15 mouse cellular contexts compared by ENCODE assay signal in the genomic region with DNA sequence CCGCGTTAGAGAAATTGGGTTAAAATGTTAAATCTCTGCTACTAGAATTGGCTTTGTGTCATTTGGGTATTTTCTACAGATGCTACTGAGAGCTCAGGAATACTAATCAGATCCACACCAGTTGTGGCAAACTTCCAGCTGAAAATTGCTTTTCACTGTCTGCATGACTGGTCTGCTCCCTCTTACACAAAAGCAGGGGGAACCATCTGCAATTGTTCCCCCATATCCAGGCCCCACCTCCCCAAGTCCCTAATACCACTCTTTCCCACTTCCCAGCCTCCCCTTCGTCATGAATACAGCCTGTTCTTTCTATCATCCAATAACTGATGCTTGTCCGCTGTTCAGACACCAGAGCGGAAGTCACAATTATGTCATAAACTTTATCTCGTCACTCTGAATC. TPM values are rescaled to one million over a fixed set of nuclear protein-coding genes. Genes with fewer than 3 reads are reported as not detected.
A peak's percentile ranks its signal among the peaks of the same experiment; 100 is the strongest.
DNase-seq lines count a peak whose midpoint lies in the region; ATAC-seq and TF ChIP-seq lines count a peak whose summit lies in the region.
"Had no signal": no experiment of that assay in that cellular context is flagged by ENCODE, and none has a peak within 500 bp of the region (broad histone marks: within the 10 kb centered on the region; RNA-seq: fewer than 3 reads in every experiment).

No protein-coding gene starts in this region.

- no peak overlapping the region for H3K4me2 ChIP-seq in forebrain, embryonic 12.5 days
- H3K4me2 ChIP-seq in limb, embryonic 13.5 days (replicated peaks): no peak overlapping the region
- H3K4me2 ChIP-seq in forebrain, embryonic 14.5 days (ENCODE audit: low read length): 0 out of 2 replicates have a peak overlapping the region, but pooled peaks have one; percentile 1
- no peak overlapping the region for H3K4me2 ChIP-seq in midbrain, postnatal 0 days (ENCODE audit: low read depth, low read length, poor library complexity, severe bottlenecking)
- H3K4me2 ChIP-seq: liver, embryonic 13.5 days had no signal

- 0 out of 2 replicates have a peak overlapping the region, but pooled peaks have one; percentile 11 for H3K27ac ChIP-seq in forebrain, embryonic 12.5 days
- no peak overlapping the region for H3K27ac ChIP-seq in forebrain, embryonic 10.5 days
- peak overlapping the region; percentile 59 for H3K27ac ChIP-seq in limb, embryonic 13.5 days
- no peak overlapping the region for H3K27ac ChIP-seq in limb, embryonic 10.5 days
- H3K27ac ChIP-seq in forebrain, embryonic 14.5 days (ENCODE audit: low read depth, low read length): peak overlapping the region; percentile 39; the same call in 1 of the 2 replicates
- H3K27ac ChIP-seq in midbrain, postnatal 0 days (ENCODE audit: low read depth, low read length): no peak overlapping the region
- H3K27ac ChIP-seq: kidney, postnatal 0 days; liver, embryonic 13.5 days had no signal

- TF ChIP-seq CTCF in midbrain, postnatal 0 days (IDR thresholded peaks at IDR 0.05): no peak

- no peak overlapping the region for H3K4me3 ChIP-seq in forebrain, embryonic 12.5 days (replicated peaks)
- no peak overlapping the region for H3K4me3 ChIP-seq in forebrain, embryonic 10.5 days
- H3K4me3 ChIP-seq in limb, embryonic 13.5 days: no peak overlapping the region
- no peak overlapping the region for H3K4me3 ChIP-seq in limb, embryonic 10.5 days
- no peak overlapping the region for H3K4me3 ChIP-seq in forebrain, embryonic 14.5 days (ENCODE audit: low read depth, low read length)
- no peak overlapping the region for H3K4me3 ChIP-seq in midbrain, postnatal 0 days (ENCODE audit: low read depth, low read length)
- H3K4me3 ChIP-seq: liver, embryonic 13.5 days had no signal

- H3K36me3 ChIP-seq in forebrain, embryonic 12.5 days (replicated peaks): no peaks in the 10 kb centered on the region
- no peaks in the 10 kb centered on the region for H3K36me3 ChIP-seq in forebrain, embryonic 10.5 days (replicated peaks)
- H3K36me3 ChIP-seq in limb, embryonic 13.5 days: no peaks in the 10 kb centered on the region
- H3K36me3 ChIP-seq in limb, embryonic 10.5 days: no peaks in the 10 kb centered on the region
- no peaks in the 10 kb centered on the region for H3K36me3 ChIP-seq in forebrain, embryonic 14.5 days (ENCODE audit: control insufficient read depth, insufficient read depth, low read length)
- H3K36me3 ChIP-seq in midbrain, postnatal 0 days (ENCODE audit: insufficient read depth, low read length): no peaks in the 10 kb centered on the region
- H3K36me3 ChIP-seq: liver, embryonic 13.5 days had no signal

- H3K27me3 ChIP-seq in forebrain, embryonic 12.5 days: no peaks in the 10 kb centered on the region
- no peaks in the 10 kb centered on the region for H3K27me3 ChIP-seq in forebrain, embryonic 10.5 days (ENCODE audit: poor library complexity, severe bottlenecking)
- no peaks in the 10 kb centered on the region for H3K27me3 ChIP-seq in limb, embryonic 13.5 days
- H3K27me3 ChIP-seq in limb, embryonic 10.5 days (ENCODE audit: low read depth, poor library complexity, severe bottlenecking): no peaks in the 10 kb centered on the region
- H3K27me3 ChIP-seq in forebrain, embryonic 14.5 days (replicated peaks; ENCODE audit: control insufficient read depth, insufficient read depth, low read length): no peaks in the 10 kb centered on the region
- H3K27me3 ChIP-seq in midbrain, postnatal 0 days (ENCODE audit: insufficient read depth, low read length): no peaks in the 10 kb centered on the region
- H3K27me3 ChIP-seq: liver, embryonic 13.5 days had no signal

- no peaks in the 10 kb centered on the region for H3K9me3 ChIP-seq in forebrain, embryonic 12.5 days
- no peaks in the 10 kb centered on the region for H3K9me3 ChIP-seq in forebrain, embryonic 10.5 days
- no peaks in the 10 kb centered on the region for H3K9me3 ChIP-seq in limb, embryonic 13.5 days
- H3K9me3 ChIP-seq in limb, embryonic 10.5 days (replicated peaks): no peaks in the 10 kb centered on the region
- no peaks in the 10 kb centered on the region for H3K9me3 ChIP-seq in forebrain, embryonic 14.5 days (replicated peaks; ENCODE audit: control insufficient read depth, low read length)
- no peaks in the 10 kb centered on the region for H3K9me3 ChIP-seq in midbrain, postnatal 0 days (ENCODE audit: low read length)
- H3K9me3 ChIP-seq: liver, embryonic 13.5 days had no signal

- no peak overlapping the region for H3K9ac ChIP-seq in forebrain, embryonic 12.5 days
- no peak overlapping the region for H3K9ac ChIP-seq in limb, embryonic 13.5 days
- H3K9ac ChIP-seq in forebrain, embryonic 14.5 days (ENCODE audit: low read length): no peak overlapping the region
- H3K9ac ChIP-seq in midbrain, postnatal 0 days (replicated peaks; ENCODE audit: low read length, poor library complexity, severe bottlenecking): no peak overlapping the region
- H3K9ac ChIP-seq: liver, embryonic 13.5 days had no signal

- no peak; the same call in 1 of the 2 replicates for ATAC-seq in forebrain, embryonic 12.5 days (ENCODE audit: low FRiP score)
- no peak for ATAC-seq in limb, embryonic 13.5 days (ENCODE audit: low FRiP score, low read depth)
- peak; percentile 86; the same call in 1 of the 2 replicates for ATAC-seq in forebrain, embryonic 14.5 days
- ATAC-seq in midbrain, postnatal 0 days (ENCODE audit: low FRiP score): no peak

- WGBS in forebrain, embryonic 12.5 days: 70% methylated on average over 6 of the region's 6 CpGs
- WGBS in forebrain, embryonic 10.5 days: 89% methylated on average over 6 of the region's 6 CpGs
- WGBS in limb, embryonic 13.5 days: 75% methylated on average over 6 of the region's 6 CpGs
- WGBS in limb, embryonic 10.5 days: 87% methylated on average over 6 of the region's 6 CpGs
- 43% methylated on average over 6 of the region's 6 CpGs for WGBS in forebrain, embryonic 14.5 days
- 59% methylated on average over 6 of the region's 6 CpGs for WGBS in midbrain, postnatal 0 days

- no peak for DNase-seq in forebrain, embryonic 10.5 days (ENCODE audit: extremely low spot score, low spot score)
- no peak for DNase-seq in limb, embryonic 10.5 days (ENCODE audit: low spot score)
- peak; percentile 84 for DNase-seq in forebrain, embryonic 14.5 days (ENCODE audit: low spot score)
- DNase-seq in midbrain, postnatal 0 days (ENCODE audit: low spot score): peak; percentile 67
- DNase-seq in embryo, embryonic 10 days (ENCODE audit: low spot score): no peak
- no peak for DNase-seq in natural killer cell, adult 2 months (ENCODE audit: low spot score in 2 of 2)
- DNase-seq: cerebellum, postnatal 36 days; liver, embryonic 13.5 days; lung, postnatal 36 days; thymus, adult 2 months had no signal

- peaks cover 11% of the 10 kb centered on the region for H3K4me1 ChIP-seq in forebrain, embryonic 12.5 days
- peaks cover 22% of the 10 kb centered on the region for H3K4me1 ChIP-seq in forebrain, embryonic 10.5 days
- H3K4me1 ChIP-seq in limb, embryonic 13.5 days: peaks cover 13% of the 10 kb centered on the region; the same call in 1 of the 2 replicates
- H3K4me1 ChIP-seq in limb, embryonic 10.5 days: no peaks in the 10 kb centered on the region
- peaks cover 14% of the 10 kb centered on the region for H3K4me1 ChIP-seq in forebrain, embryonic 14.5 days (ENCODE audit: control insufficient read depth, insufficient read depth, low read length)
- peaks cover 8% of the 10 kb centered on the region; the same call in 1 of the 2 replicates for H3K4me1 ChIP-seq in midbrain, postnatal 0 days (ENCODE audit: insufficient read depth, low read length)
- H3K4me1 ChIP-seq: liver, embryonic 13.5 days had no signal

RNA-seq across cellular contexts. Expression of gene Dclk1, which starts 27.8 kb away (rescaled TPM):
- polyA plus RNA-seq in forebrain, embryonic 12.5 days (2016; fragmentation: Nextera tagmentation; extraction: Ambion mirVana): 148 and 156 TPM in 2 replicates
- 40.3 and 47.6 TPM in 2 replicates for polyA plus RNA-seq in forebrain, embryonic 10.5 days (2016; fragmentation: Nextera tagmentation; extraction: Ambion mirVana)
- 73.5 and 84.6 TPM in 2 replicates for polyA plus RNA-seq in limb, embryonic 13.5 days (2015; fragmentation: Nextera tagmentation; extraction: Ambion mirVana)
- 17.2 and 30.2 TPM in 2 replicates for polyA plus RNA-seq in limb, embryonic 10.5 days (2016; fragmentation: Nextera tagmentation; extraction: Ambion mirVana)
- polyA plus RNA-seq in forebrain, embryonic 14.5 days (2014; fragmentation: Nextera tagmentation; extraction: Ambion mirVana): 140 and 192 TPM in 2 replicates
- 307 and 371 TPM in 2 replicates for total RNA-seq in midbrain, postnatal 0 days (2014; rRNA removed)
- 206 and 219 TPM in 2 replicates for polyA plus RNA-seq in midbrain, postnatal 0 days (2015; fragmentation: Nextera tagmentation; extraction: Ambion mirVana)
- total RNA-seq: hematopoietic stem cell, adult 5-6 weeks had no signal

RNA-seq across cellular contexts. Expression of gene Sohlh2, which starts 32.6 kb away (rescaled TPM):
- not detected in 2 replicates for polyA plus RNA-seq in forebrain, embryonic 12.5 days (2016; fragmentation: Nextera tagmentation; extraction: Ambion mirVana)
- polyA plus RNA-seq in forebrain, embryonic 10.5 days (2016; fragmentation: Nextera tagmentation; extraction: Ambion mirVana): not detected in 2 replicates
- polyA plus RNA-seq in limb, embryonic 13.5 days (2015; fragmentation: Nextera tagmentation; extraction: Ambion mirVana): not detected in 2 replicates
- not detected in 2 replicates for polyA plus RNA-seq in limb, embryonic 10.5 days (2016; fragmentation: Nextera tagmentation; extraction: Ambion mirVana)
- polyA plus RNA-seq in forebrain, embryonic 14.5 days (2014; fragmentation: Nextera tagmentation; extraction: Ambion mirVana): not detected in 2 replicates
- not detected in 2 replicates for total RNA-seq in midbrain, postnatal 0 days (2014; rRNA removed)
- not detected in 2 replicates for polyA plus RNA-seq in midbrain, postnatal 0 days (2015; fragmentation: Nextera tagmentation; extraction: Ambion mirVana)
- total RNA-seq: hematopoietic stem cell, adult 5-6 weeks; left cerebral cortex, adult 18-20 months had no signal
- polyA plus RNA-seq: kidney, postnatal 0 days; liver, embryonic 13.5 days had no signal

Comparison
In these comparisons a context has a peak if more than half of its experiments do, and no peak if none do; other contexts are left out.
1. H3K27ac ChIP-seq: peak in forebrain, embryonic 12.5 days (single experiment), limb, embryonic 13.5 days (single experiment) and forebrain, embryonic 14.5 days (single experiment); none in forebrain, embryonic 10.5 days (single experiment), limb, embryonic 10.5 days (single experiment) and midbrain, postnatal 0 days (single experiment).
2. DNase-seq: peak in forebrain, embryonic 14.5 days (single experiment) and midbrain, postnatal 0 days (single experiment); none in forebrain, embryonic 10.5 days (single experiment), limb, embryonic 10.5 days (single experiment), embryo, embryonic 10 days (single experiment) and natural killer cell, adult 2 months (0 of 2).